Mouse (Mus musculus) midbrain, embryonic 15.5 days (tissue): ENCODE data around the gene Vcan. TPM values are rescaled to one million over a fixed set of nuclear protein-coding genes. Genes with fewer than 3 reads are reported as not detected.

ENCODE experiments used
- ATAC-seq: fragments of 200-750 bp; cut with Nextera tagmentation; replicated peaks from 2 replicates; pipeline ENCODE4 v1.8.0; 2017; ENCODE audit warnings: moderate TSS enrichment
- H3K27ac ChIP-seq: fragments of 300-500 bp; sonication (generic); 2 replicates; pipeline ENCODE4 v1.5.1; 2015; ENCODE audit warnings: mild to moderate bottlenecking, inconsistent platforms
- H3K27me3 ChIP-seq: fragments of 300-500 bp; sonication (generic); replicated peaks from 2 replicates; pipeline ENCODE4 v1.6.1; 2015; ENCODE audit warnings: inconsistent platforms
- H3K36me3 ChIP-seq: fragments of 300-500 bp; sonication (generic); replicated peaks from 2 replicates; pipeline ENCODE4 v1.6.1; 2015; ENCODE audit warnings: inconsistent platforms
- H3K4me1 ChIP-seq: fragments of 300-500 bp; sonication (generic); 2 replicates; pipeline ENCODE4 v1.6.1; 2015; ENCODE audit warnings: inconsistent platforms
- H3K4me2 ChIP-seq: fragments of 300-500 bp; sonication (generic); 2 replicates; pipeline ENCODE4 v1.6.1; 2015; ENCODE audit warnings: inconsistent platforms, mild to moderate bottlenecking, moderate library complexity
- H3K4me3 ChIP-seq: fragments of 300-500 bp; sonication (generic); 2 replicates; pipeline ENCODE4 v1.5.1; 2015; ENCODE audit warnings: mild to moderate bottlenecking, inconsistent platforms
- H3K9ac ChIP-seq: fragments of 300-500 bp; sonication (generic); 2 replicates; pipeline ENCODE4 v1.6.1; 2015; ENCODE audit warnings: mild to moderate bottlenecking, inconsistent platforms
- H3K9me3 ChIP-seq: fragments of 300-500 bp; sonication (generic); 2 replicates; pipeline ENCODE4 v1.6.1; 2016; ENCODE audit warnings: inconsistent platforms
- WGBS: fragments of 180-500 bp; shearing (Covaris S2); methylation state at CpG from one replicate; pipeline ENCODE4 v1.1.7; 2015; ENCODE audit warnings: mixed read lengths; 5-methylcytosine and 5-hydroxymethylcytosine counted together
- polyA plus RNA-seq: library from polyadenylated mRNA; unstranded; fragments of >200 nt; fragmentation: Nextera tagmentation; extraction: Ambion mirVana; gene quantifications from 2 replicates; pipeline ENCODE4 v1.2.1, GENCODE M21; 2015

Vcan gene
- polyA plus RNA-seq, 1 experiment from 2014 or later = 30.5 TPM

DNA sequence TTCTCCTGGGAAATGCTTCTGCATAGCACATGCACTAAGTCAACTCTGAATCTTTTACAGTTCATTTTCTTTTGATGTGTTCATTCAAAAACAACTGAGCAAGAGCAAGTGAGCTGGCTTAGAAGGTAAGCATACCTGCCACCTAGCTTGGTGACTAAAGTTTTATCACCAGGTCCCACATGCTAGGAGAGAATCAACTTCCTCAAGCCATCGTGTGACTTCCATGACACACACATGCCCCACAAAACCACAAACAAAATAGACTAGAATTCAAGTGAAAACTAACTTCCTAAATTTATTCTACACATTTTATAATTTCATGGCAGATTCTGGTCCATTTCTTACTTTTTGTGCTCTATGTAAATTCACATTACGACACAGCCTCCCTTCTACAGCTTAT lies 89.0 kb downstream of the Vcan start:
- 95% methylated on average over 2 of the region's 2 CpGs for WGBS
- H3K27ac ChIP-seq = no peak overlapping the region
- no peak overlapping the region for H3K4me2 ChIP-seq
- no peak overlapping the region for H3K9ac ChIP-seq
- H3K27me3 ChIP-seq = no peaks in the 10 kb centered on the region
- H3K36me3 ChIP-seq = peaks cover 8% of the 10 kb centered on the region; the same call in 1 of the 2 replicates
- no peaks in the 10 kb centered on the region for H3K4me1 ChIP-seq
- no peaks in the 10 kb centered on the region for H3K9me3 ChIP-seq
- no peak overlapping the region for H3K4me3 ChIP-seq
- ATAC-seq = no peak

DNA sequence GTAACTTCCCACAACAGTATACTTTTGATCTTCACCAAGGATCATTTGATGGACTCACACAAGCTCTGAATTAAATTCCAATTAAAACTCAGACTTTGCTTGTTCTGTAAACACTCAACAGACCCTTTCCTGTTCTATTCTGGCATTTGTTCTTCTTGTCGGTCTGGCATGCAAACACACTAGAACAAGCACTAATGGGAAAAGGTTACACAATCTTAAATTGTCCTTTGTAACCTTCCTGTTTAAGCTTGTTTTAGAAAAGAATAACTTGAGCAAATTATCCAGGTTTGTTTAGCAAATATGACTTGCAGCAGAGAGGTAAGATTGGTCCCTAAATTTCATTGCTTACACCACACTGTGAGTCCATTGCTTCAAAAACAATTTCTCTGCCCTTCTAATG lies 89.5 kb downstream of the Vcan start:
- ATAC-seq = no peak
- Histone ChIP-seq H3K27me3 (no peaks in the 10 kb centered on the region), H3K4me2 (no peak overlapping the region), H3K4me1 (no peaks in the 10 kb centered on the region), H3K27ac (no peak overlapping the region), H3K36me3 (peaks cover 8% of the 10 kb centered on the region; the same call in 1 of the 2 replicates), H3K4me3 (no peak overlapping the region), H3K9me3 (no peaks in the 10 kb centered on the region), H3K9ac (no peak overlapping the region)
- 70% methylated on average over 1 of the region's 1 CpGs for WGBS

DNA sequence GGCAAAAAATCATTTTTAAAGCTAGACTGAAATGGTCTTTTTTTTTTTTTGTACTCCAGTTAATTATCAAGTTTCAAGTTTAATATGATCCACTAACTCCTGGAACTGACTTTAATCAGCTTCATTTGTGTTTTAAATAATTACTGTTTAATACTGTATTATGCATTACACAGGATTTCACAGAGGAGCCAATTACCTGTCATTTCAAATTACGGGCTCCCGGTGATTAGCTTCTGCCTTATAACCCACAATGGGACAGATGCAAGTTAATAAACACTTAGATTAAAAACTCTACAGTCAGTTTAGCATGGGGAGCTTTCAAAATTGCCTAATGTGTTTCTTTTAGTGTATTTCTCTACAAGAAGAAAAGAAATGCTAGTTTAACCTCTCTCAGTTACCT lies 96.7 kb downstream of the Vcan start:
- WGBS = 67% methylated on average over 2 of the region's 2 CpGs

DNA sequence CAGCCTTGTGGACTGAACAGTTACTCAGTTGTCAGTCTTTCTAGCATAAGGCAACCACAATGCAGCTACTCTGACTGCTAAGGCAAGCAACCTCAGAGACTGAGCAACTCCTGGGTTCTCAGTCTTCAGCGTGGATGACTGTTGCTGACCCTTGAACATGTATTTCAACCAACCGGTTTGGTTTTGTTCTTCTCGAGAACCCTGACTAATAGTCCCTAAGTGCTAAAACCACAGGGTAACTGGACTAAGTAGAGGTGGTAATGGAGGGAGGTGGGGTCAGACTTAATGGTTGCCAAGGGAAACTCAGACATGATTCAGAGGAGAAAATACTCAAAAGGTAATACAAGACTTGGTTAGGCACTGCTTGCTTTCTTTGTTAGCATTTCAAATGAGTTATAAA lies 105.3 kb downstream of the Vcan start:
- H3K27me3 ChIP-seq = no peaks in the 10 kb centered on the region
- H3K9ac ChIP-seq = no peak overlapping the region
- H3K27ac ChIP-seq = no peak overlapping the region
- no peak overlapping the region for H3K4me3 ChIP-seq
- ATAC-seq = no peak
- H3K36me3 ChIP-seq = no peaks in the 10 kb centered on the region
- no peaks in the 10 kb centered on the region for H3K4me1 ChIP-seq
- H3K4me2 ChIP-seq = no peak overlapping the region
- 87% methylated on average over 3 of the region's 3 CpGs for WGBS
- no peaks in the 10 kb centered on the region for H3K9me3 ChIP-seq

More for the DNA sequence above, 96.7 kb downstream of the Vcan start:
- ATAC-seq = peak; percentile 66; the same call in 1 of the 2 replicates
- Histone ChIP-seq H3K4me1 (0 out of 2 replicates have a peak, but pooled peaks cover 4% of the 10 kb centered on the region), H3K27me3 (no peaks in the 10 kb centered on the region), H3K4me3 (no peak overlapping the region), H3K4me2 (no peak overlapping the region), H3K27ac (no peak overlapping the region), H3K36me3 (no peaks in the 10 kb centered on the region), H3K9ac (no peak overlapping the region), H3K9me3 (no peaks in the 10 kb centered on the region)

DNA sequence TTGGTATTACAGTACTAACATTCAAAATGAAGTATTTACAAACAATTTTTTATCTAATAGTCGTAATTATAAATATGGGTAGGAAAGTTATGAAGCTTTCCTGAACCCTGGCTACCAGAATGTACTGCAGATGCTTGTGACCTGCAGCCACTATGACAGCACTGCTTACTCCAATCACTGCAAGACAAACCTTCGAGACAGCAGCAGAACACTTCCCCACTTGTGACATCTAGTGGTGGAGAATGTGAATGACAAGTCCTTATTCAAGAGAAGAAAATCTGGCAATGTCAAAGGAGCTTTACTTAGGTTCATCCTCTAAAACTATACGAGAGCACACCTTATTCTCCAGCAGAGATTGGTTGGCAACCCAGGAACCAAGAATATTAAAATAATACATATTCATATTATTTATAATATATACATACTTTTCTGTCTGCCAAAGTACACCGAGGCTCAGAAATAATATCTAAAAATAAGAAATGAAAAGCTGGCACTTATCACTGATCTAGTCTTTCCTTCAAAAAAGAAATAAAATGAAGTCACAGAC lies 108.1 kb downstream of the Vcan start:
- WGBS = 28% methylated on average over 4 of the region's 4 CpGs
- Histone ChIP-seq H3K4me1 (no peaks in the 10 kb centered on the region), H3K9me3 (no peaks in the 10 kb centered on the region), H3K27ac (no peak overlapping the region), H3K4me3 (no peak overlapping the region), H3K4me2 (no peak overlapping the region), H3K27me3 (no peaks in the 10 kb centered on the region), H3K36me3 (no peaks in the 10 kb centered on the region), H3K9ac (no peak overlapping the region)
- peak; percentile 85 for ATAC-seq

DNA sequence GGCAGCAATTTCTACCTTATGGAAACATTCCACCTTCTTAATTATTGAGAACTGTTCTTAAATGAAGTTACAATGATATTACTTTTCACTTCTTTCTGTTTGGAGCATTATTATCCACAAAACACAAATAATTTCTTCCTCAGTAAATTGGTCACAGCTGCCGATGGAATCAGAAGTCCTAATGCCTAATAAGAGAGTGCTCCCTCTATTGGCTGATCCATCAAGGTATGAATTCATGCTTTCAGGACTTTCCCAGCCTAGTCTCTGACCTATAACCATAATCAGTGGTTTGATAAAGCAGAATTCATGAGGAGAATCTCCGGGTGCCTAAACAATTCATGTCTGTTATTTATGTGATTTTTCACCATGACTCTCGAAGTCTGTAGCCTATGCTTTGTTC lies 123.2 kb downstream of the Vcan start:
- Histone ChIP-seq H3K27ac (no peak overlapping the region), H3K36me3 (no peaks in the 10 kb centered on the region), H3K4me1 (no peaks in the 10 kb centered on the region), H3K9me3 (no peaks in the 10 kb centered on the region), H3K9ac (no peak overlapping the region), H3K4me2 (no peak overlapping the region), H3K27me3 (no peaks in the 10 kb centered on the region), H3K4me3 (no peak overlapping the region)
- WGBS = 86% methylated on average over 3 of the region's 3 CpGs
- no peak for ATAC-seq

DNA sequence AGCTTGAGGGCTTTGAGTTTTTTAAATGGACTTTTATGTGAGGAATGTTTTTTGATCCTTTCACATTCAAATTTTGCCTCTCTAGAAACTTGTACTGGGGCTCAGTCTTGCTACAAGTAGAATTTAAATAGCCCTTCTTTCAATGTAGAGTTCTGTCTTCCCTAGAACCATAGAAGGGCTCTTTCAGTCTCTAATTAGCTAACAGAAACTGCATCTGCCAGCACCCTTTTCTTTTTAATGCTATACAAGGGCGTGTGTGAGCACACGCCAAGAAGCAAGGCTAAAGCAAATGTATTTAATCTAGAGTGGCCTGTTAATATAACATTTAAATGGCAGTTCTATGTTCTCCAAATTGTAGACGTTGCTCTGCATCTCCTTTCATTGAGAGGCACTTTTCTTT lies 134.9 kb downstream of the Vcan start:
- no peak overlapping the region for H3K27ac ChIP-seq
- no peaks in the 10 kb centered on the region for H3K36me3 ChIP-seq
- H3K9me3 ChIP-seq = no peaks in the 10 kb centered on the region
- H3K4me1 ChIP-seq = no peaks in the 10 kb centered on the region
- H3K4me2 ChIP-seq = no peak overlapping the region
- no peak for ATAC-seq
- no peak overlapping the region for H3K4me3 ChIP-seq
- H3K27me3 ChIP-seq = no peaks in the 10 kb centered on the region
- H3K9ac ChIP-seq = no peak overlapping the region
- 49% methylated on average over 3 of the region's 3 CpGs for WGBS

Other genes starting within 250 kb of the Vcan start
- 0.56 and 0.62 TPM in 2 replicates for gene Hapln1, start 202.7 kb downstream of the Vcan start, polyA plus RNA-seq